Mouse (Mus musculus) stomach, postnatal 0 days (tissue): ENCODE data around the gene Gm45717. TPM values are rescaled to one million over a fixed set of nuclear protein-coding genes. Genes with fewer than 3 reads are reported as not detected.
A peak's percentile ranks its signal among the peaks of the same experiment; 100 is the strongest.

Source experiments
- ATAC-seq: fragments of 200-750 bp; cut with Nextera tagmentation; 2 replicates; pipeline ENCODE4 v1.8.0; 2017; ENCODE audit not compliant: low FRiP score, low TSS enrichment
- DNase-seq: peaks from one replicate; pipeline ENCODE4 v3.0.0-alpha.2; 2016; ENCODE audit warnings: low spot score
- H3K27ac ChIP-seq: fragments of 300-500 bp; sonication (generic); replicated peaks from 2 replicates; pipeline ENCODE4 v1.5.1; 2014; ENCODE audit warnings: mild to moderate bottlenecking, control low read depth
- H3K27me3 ChIP-seq: fragments of 300-500 bp; sonication (generic); 2 replicates; pipeline ENCODE4 v1.6.1; 2014; ENCODE audit warnings: low read length; ENCODE audit not compliant: control insufficient read depth, insufficient read depth
- H3K36me3 ChIP-seq: fragments of 300-500 bp; sonication (generic); 2 replicates; pipeline ENCODE4 v1.6.1; 2014; ENCODE audit warnings: low read length, mixed read lengths; ENCODE audit not compliant: control insufficient read depth, insufficient read depth
- H3K4me1 ChIP-seq: fragments of 300-500 bp; sonication (generic); replicated peaks from 2 replicates; pipeline ENCODE4 v1.6.1; 2014; ENCODE audit warnings: antibody characterized with exemption; ENCODE audit not compliant: control insufficient read depth, insufficient read depth
- H3K4me2 ChIP-seq: fragments of 300-500 bp; sonication (generic); replicated peaks from 2 replicates; pipeline ENCODE4 v1.6.1; 2014; ENCODE audit warnings: low read depth, mild to moderate bottlenecking, control low read depth, moderate library complexity
- H3K4me3 ChIP-seq: fragments of 300-500 bp; sonication (generic); 2 replicates; pipeline ENCODE4 v1.5.1; 2014; ENCODE audit warnings: low read depth, low read length, control low read depth
- H3K9ac ChIP-seq: fragments of 300-500 bp; sonication (generic); 2 replicates; pipeline ENCODE4 v1.6.1; 2014; ENCODE audit warnings: mild to moderate bottlenecking, low read length, control low read depth, mixed read lengths
- H3K9me3 ChIP-seq: fragments of 300-500 bp; sonication (generic); 2 replicates; pipeline ENCODE4 v1.6.1; 2016; ENCODE audit warnings: low read length; ENCODE audit not compliant: control insufficient read depth
- CTCF ChIP-seq: IDR thresholded peaks from 2 replicates; pipeline ENCODE4 v1.5.1; 2016; ENCODE audit warnings: antibody characterized with exemption, low read depth, mild to moderate bottlenecking, moderate library complexity
- EP300 ChIP-seq: optimal IDR thresholded peaks from 2 replicates; pipeline ENCODE3; 2016; ENCODE audit warnings: antibody characterized with exemption
- WGBS: fragments of 180-500 bp; shearing (Covaris S2); extraction: QIAGEN DNeasy Blood & Tissue Kit; methylation state at CpG from one replicate; pipeline ENCODE4 v1.1.7; 2014; 5-methylcytosine and 5-hydroxymethylcytosine counted together
- polyA plus RNA-seq: library from polyadenylated mRNA; unstranded; fragments of >200 nt; fragmentation: Nextera tagmentation; extraction: Ambion mirVana; gene quantifications from 2 replicates; pipeline ENCODE4 v1.2.1, GENCODE M21; 2015

Gm45717 gene
- polyA plus RNA-seq, 1 experiment from 2014 or later: 0.32 TPM

- H3K4me2 ChIP-seq: peak overlapping the region; percentile 61
- peaks cover 13% of the 10 kb centered on the region for H3K36me3 ChIP-seq
- H3K4me1 ChIP-seq: peaks cover 4% of the 10 kb centered on the region; the same call in 1 of the 2 replicates
- TF ChIP-seq CTCF: no peak
- no peak for TF ChIP-seq EP300
- no peaks in the 10 kb centered on the region for H3K9me3 ChIP-seq
- 0 out of 2 replicates have a peak overlapping the region, but pooled peaks have one; percentile 9 for H3K27ac ChIP-seq
- whole genome bisulfite sequencing: 61% methylated on average over 11 of the region's 11 CpGs
- peak overlapping the region; percentile 41; the same call in 1 of the 2 replicates for H3K9ac ChIP-seq
- no peak overlapping the region for H3K4me3 ChIP-seq
- H3K27me3 ChIP-seq: no peaks in the 10 kb centered on the region
- ATAC-seq: no peak
- no peak for DNase-seq
Observed at GRCm38 (mm10) chr7:140953133-140953532, 2.6 kb downstream of the Gm45717 start.

GRCm38 (mm10) chr7:140952441-140952840, 3.3 kb downstream of the Gm45717 start:
- no peak overlapping the region for H3K9ac ChIP-seq
- TF ChIP-seq CTCF: no peak
- TF ChIP-seq EP300: no peak
- 52% methylated on average over 7 of the region's 7 CpGs for WGBS
- ATAC-seq: no peak
- H3K27ac ChIP-seq: no peak overlapping the region
- no peak overlapping the region for H3K4me3 ChIP-seq
- no peak for DNase-seq
- no peaks in the 10 kb centered on the region for H3K9me3 ChIP-seq
- peaks cover 15% of the 10 kb centered on the region for H3K36me3 ChIP-seq
- peaks cover 4% of the 10 kb centered on the region; the same call in 1 of the 2 replicates for H3K4me1 ChIP-seq
- no peak overlapping the region for H3K4me2 ChIP-seq
- H3K27me3 ChIP-seq: no peaks in the 10 kb centered on the region

GRCm38 (mm10) chr7:140951765-140952164, 4.0 kb downstream of the Gm45717 start:
- H3K27me3 ChIP-seq: no peaks in the 10 kb centered on the region
- H3K4me3 ChIP-seq: no peak overlapping the region
- DNase-seq (no peak), ATAC-seq (no peak)
- H3K9ac ChIP-seq: no peak overlapping the region; the same call in 1 of the 2 replicates
- peaks cover 20% of the 10 kb centered on the region for H3K36me3 ChIP-seq
- H3K27ac ChIP-seq: no peak overlapping the region; the same call in 1 of the 2 replicates
- H3K4me1 ChIP-seq: peaks cover 4% of the 10 kb centered on the region; the same call in 1 of the 2 replicates
- WGBS: 56% methylated on average over 6 of the region's 6 CpGs
- H3K4me2 ChIP-seq: no peak overlapping the region
- no peaks in the 10 kb centered on the region for H3K9me3 ChIP-seq
- TF ChIP-seq CTCF (no peak), EP300 (no peak)

GRCm38 (mm10) chr7:140951051-140951450, 4.7 kb downstream of the Gm45717 start:
- ATAC-seq: no peak
- Histone ChIP-seq H3K9me3 (no peaks in the 10 kb centered on the region), H3K4me3 (no peak overlapping the region), H3K27me3 (no peaks in the 10 kb centered on the region), H3K4me2 (0 out of 2 replicates have a peak overlapping the region, but pooled peaks have one; percentile 14), H3K36me3 (peaks cover 20% of the 10 kb centered on the region), H3K9ac (peak overlapping the region; percentile 23; the same call in 1 of the 2 replicates), H3K27ac (peak overlapping the region; percentile 67), H3K4me1 (peaks cover 4% of the 10 kb centered on the region; the same call in 1 of the 2 replicates)
- 26% methylated on average over 8 of the region's 8 CpGs for WGBS
- no peak for DNase-seq
- TF ChIP-seq CTCF: no peak
- no peak for TF ChIP-seq EP300

- Histone ChIP-seq H3K9ac (peak within 1 kb of the TSS; percentile 23; the same call in 1 of the 2 replicates), H3K9me3 (no peaks in the 10 kb centered on the region), H3K27ac (peak within 1 kb of the TSS; percentile 67), H3K4me1 (peaks cover 4% of the 10 kb centered on the region; the same call in 1 of the 2 replicates), H3K4me3 (no peak within 1 kb of the TSS), H3K27me3 (no peaks in the 10 kb centered on the region), H3K36me3 (peaks cover 23% of the 10 kb centered on the region), H3K4me2 (0 out of 2 replicates have a peak within 1 kb of the TSS, but pooled peaks have one; percentile 14)
- TF ChIP-seq CTCF (no peak), EP300 (no peak)
- DNase-seq (no peak), ATAC-seq (no peak)
- 77% methylated on average over 16 of the region's 16 CpGs for WGBS
Observed at GRCm38 (mm10) chr7:140949824-140950530, 5.8 kb downstream of the Gm45717 start, which contains the start of gene Ifitm5. Ifitm5 (minus strand) TSS chr7:140950291.

- no peak for TF ChIP-seq CTCF
- TF ChIP-seq EP300: no peak
- DNase-seq (no peak), ATAC-seq (no peak)
- no peak overlapping the region for H3K9ac ChIP-seq
- 89% methylated on average over 6 of the region's 6 CpGs for WGBS
- no peaks in the 10 kb centered on the region for H3K27me3 ChIP-seq
- peaks cover 4% of the 10 kb centered on the region; the same call in 1 of the 2 replicates for H3K4me1 ChIP-seq
- H3K36me3 ChIP-seq: peaks cover 30% of the 10 kb centered on the region
- H3K27ac ChIP-seq: no peak overlapping the region
- no peak overlapping the region for H3K4me2 ChIP-seq
- H3K9me3 ChIP-seq: no peaks in the 10 kb centered on the region
- H3K4me3 ChIP-seq: no peak overlapping the region
Observed at GRCm38 (mm10) chr7:140949255-140949654, 6.5 kb downstream of the Gm45717 start.
